Mouse (Mus musculus) mouse embryonic stem cell (cell line): Measurements from ENCODE around the gene Auts2.

Experiments used
- in situ Hi-C, 2 experiments: fragments of 300-500 bp; cut with MboI; formaldehyde crosslinking; loops; 1 replicate in 1 of 2; 3 replicates in 1 of 2; pipeline ENCODE4 v1.14.3; 2019 to 2020; ENCODE audit warnings: low sequenced_read_pairs in 2 of 2, low pct_unique_long_range_greater_than_20kb in 1 of 2, mixed read lengths in 1 of 2; ENCODE audit not compliant: unreplicated experiment in 1 of 2

Auts2 gene

DNA sequence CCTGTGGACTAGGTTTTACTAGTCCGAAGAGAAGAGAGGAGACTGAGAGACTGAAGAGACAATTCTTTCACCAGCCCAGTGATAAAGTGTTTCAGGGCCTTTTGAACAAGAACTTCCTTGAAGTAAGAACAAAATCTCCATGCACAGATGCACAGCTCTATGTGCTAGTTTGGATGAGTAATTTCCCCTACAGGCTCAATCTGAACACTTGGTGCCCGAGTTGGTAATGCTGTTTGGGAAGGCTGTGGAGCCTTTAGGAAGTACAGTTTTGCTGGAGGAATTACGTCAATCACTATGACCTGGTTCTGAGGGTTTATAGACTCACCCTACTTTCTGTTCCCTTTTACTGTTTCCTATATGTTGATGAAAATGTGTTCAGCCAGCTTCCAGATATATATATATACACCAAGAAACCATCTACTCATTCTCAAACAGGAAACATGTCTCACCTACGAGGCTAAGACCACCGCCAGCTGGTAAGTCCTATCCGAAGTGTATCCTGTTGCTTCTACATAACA lies 117.3 kb downstream of the Auts2 start:
- in situ Hi-C loops = no loop called here

DNA sequence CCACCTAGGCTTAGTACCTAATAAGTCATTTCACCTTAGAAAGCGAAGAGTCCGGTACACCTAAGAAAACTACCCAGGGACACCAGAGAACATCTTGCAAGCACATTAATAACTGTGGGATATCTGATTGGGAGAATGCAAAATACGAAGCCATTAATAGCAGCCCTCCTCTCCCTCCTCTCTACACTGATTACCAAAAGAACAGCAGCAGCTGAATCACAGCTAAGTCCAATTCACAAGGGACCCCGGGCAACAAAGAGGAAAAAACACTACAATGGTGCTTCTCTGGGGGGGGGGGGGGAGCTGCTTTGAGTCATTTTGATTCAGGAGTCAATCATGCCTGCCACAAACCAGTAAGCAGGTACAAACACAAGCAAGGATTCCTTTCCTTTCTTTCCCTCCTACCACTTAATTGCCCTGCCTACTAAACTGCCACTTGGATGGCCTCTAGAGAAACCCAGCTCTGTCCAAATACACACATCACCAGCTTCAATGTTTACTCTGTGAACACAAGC lies 132.7 kb downstream of the Auts2 start:
- in situ Hi-C loops = no loop called here

GRCm38 (mm10) chr5:132408892-132409575 lies 134.1 kb downstream of the Auts2 start:
- in situ Hi-C loops = no loop called here

- in situ Hi-C loops = no loop called here
Measured at GRCm38 (mm10) chr5:132400556-132400955, 142.6 kb downstream of the Auts2 start.

GRCm38 (mm10) chr5:132399486-132399885 lies 143.7 kb downstream of the Auts2 start:
- in situ Hi-C loops = no loop called here

DNA sequence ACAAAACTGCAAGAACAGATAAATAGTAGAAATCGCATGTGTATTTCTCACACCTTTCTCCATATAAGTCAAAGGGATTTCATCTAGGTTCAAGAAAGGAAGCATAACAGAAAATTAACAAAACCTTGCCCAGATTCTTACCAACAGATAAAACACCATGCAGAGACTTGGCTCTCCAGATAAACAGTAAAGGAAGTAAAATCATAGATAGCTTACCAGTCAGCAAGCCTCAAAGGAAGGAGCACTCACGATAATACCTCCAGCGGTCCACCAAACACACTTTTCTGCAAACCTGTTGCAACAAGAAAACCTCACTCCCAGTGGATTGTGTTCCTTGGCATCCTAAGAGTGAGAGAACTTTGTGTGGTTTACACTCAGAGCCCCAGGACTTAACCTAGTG lies 147.2 kb downstream of the Auts2 start:
- in situ Hi-C loops = no loop called here

DNA sequence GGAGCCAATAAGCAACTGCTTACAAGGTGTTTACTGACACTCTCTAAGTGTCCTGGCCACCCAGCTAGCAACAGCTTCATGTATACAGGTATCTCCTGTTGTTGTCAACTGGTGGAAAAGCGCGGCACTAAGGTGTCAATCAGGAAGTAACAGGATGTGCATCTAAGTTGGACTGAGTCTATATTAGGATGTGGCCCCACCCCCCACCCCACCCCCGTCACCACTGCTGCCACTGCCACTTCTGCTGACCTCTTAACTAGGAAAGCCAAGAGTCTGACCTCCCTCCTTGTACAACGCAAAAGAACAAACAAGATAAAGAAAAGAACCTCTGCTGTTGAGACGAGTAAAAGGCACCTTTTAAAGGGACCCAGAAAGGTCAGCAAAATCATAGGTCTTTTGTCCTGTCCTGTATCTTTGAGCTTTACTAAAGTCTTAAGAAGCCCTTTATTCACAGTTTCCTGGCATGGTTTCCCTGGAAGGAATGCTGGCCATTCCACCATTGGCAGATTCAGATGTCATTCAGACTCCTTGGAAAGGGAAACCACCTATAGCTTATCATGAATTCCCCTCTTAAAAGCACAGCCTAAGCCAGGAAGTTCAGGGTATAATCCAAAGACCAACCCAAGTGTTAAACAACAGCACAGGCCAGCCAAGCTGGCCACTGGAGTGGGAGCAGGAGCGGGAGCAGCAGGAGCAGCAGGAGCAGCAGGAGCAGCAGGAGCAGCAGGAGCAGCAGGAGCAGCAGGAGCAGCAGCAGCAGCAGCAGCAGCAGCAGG lies 148.2 kb downstream of the Auts2 start:
- in situ Hi-C loops = no loop called here

DNA sequence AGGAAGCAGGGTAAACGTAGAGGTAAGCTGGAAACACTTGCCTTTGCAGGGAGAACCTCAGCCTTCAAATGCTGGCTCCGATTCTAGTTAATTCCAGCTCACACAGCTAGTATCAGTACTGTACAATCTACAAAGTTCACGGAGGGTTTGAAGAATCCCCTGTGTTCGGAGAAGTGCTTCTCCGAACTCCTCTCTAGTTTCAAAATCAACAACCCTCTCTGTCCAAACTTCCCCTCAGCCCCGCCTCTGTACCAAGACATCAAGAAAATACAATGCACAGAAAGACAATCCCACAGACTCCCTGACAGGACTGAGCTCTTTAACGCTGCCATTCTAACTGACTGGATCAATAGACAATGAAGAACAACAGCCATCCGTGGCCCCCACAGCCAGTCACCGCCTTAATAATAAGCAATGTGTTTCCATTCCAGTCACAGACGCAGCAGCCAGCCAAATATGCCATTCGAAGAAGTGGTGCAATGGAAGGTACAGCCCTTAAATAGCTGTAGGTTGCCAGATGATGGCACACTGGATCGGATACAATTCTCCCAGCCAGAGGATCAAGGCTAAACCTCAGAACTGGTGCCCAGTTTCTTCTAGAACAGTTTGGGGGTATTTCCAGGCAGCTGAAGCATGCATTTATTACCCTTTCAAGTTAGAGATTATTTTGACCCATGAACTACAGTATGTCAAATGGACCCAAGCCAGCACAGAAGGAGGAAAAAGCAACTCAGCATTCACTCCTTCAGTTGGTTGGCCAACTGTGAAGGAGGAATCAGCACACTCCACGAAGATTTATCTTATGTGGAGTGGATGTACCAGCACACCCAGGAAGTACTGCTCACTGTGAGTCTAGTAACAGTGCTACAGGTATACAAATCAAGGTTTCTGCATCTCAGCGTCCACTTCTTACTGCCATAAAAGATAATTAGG lies 151.0 kb downstream of the Auts2 start:
- in situ Hi-C loops = no loop called here

DNA sequence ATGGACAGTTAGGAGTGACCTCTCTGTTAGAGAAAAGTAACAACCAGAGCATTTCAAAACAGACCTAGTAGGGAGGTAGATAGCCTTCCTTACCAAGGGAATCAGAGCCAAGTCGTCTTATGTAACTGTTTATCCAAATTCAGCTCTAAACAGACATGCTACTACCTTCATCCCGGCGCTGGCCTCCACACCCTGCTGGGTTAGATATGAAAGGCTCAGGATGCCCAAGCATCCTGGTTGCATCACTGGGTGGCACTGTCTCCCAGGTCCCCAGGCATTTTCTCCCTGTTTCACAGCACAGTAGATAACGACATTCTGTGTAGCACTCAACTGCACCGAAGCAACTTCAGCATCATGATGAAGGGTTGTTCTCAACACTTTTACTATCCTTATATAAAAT lies 154.4 kb downstream of the Auts2 start:
- in situ Hi-C loops = no loop called here

DNA sequence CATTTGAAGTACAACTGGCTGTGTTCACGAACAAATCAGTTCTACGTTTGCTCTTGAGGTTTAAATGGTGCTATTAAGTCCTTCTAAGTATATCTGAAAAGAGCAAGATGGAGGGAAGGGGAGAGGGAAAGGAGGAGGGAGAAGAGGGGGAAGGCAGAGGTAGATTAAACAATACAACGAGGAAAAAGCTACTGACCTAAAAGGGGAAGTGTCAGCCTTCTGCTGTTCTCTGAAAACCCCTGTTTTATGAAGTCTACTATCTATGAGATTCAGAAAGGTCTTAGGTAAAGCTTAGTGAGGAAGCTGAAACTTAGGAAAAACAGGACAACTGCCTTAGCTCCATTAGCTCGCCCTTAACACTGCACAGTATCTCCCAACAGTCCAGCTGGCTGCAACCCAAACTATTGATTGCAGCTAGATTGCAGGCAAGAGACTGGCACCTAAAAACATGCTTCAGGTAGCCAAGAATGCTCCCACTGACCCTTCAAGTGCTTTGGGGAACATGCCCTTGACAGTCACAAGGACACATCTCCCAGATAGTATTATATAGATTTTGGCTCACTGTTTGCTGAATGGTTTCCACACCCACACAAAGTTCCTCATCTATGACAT lies 157.8 kb downstream of the Auts2 start:
- in situ Hi-C loops = no loop called here

DNA sequence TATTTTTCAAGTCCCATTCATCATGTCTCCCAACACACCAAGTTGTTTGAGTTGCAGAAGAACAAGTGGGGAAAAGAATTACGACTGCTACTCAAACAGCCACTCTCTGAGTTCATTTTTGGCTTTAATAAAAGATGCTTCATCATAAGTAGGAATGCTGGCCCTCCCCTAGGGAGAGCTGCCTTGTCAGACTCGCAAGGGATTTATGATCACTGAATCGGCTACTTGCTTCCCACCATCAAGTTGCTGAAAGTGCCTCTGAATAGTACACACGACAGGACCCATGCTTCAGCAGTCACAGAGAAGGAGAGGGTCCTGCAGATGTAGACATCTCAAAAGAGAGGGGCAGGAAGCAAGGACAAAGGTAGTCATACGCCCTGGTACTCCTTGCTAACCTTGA lies 162.9 kb downstream of the Auts2 start:
- in situ Hi-C loops = no loop called here

DNA sequence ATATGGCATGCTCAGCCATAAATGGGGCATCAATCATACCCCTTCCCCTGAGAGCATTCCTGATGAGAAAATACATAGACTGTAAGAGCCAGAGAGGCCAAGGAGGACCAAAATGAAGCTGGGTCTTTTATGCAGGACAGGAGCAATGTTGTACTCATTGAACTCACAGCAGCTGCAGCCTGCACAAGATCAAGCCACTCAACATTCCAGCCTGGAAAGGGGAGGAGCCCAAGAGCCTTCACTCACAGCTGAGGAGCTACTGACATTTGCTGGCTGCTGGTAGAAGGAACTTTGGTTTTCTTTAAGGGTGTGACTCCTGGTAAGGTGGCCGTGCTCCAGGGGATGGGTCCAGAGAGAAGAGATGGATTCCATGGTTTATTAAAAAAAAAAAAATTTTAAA lies 164.2 kb downstream of the Auts2 start:
- in situ Hi-C loops = no loop called here

DNA sequence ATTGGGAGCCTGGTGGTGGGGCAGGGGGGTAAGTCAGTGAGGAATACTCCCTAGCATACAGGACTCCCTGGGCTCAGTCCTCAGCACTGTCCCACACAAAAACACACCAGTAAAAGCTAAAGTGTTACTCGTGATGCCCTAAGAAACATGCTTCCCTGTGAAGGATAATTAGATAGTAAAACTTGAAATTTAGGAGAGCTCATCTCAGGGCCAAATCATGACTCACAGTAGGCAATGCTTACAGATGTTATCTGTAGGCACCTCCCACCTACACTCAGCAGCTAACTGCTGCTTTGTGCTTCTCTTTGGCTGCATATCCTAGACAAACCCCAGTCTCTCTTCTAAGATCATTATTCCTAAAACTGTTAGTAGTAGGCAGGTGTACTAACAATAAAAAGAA lies 168.0 kb downstream of the Auts2 start:
- in situ Hi-C loops = no loop called here

GRCm38 (mm10) chr5:132373471-132374075 lies 169.6 kb downstream of the Auts2 start:
- in situ Hi-C loops = no loop called here

DNA sequence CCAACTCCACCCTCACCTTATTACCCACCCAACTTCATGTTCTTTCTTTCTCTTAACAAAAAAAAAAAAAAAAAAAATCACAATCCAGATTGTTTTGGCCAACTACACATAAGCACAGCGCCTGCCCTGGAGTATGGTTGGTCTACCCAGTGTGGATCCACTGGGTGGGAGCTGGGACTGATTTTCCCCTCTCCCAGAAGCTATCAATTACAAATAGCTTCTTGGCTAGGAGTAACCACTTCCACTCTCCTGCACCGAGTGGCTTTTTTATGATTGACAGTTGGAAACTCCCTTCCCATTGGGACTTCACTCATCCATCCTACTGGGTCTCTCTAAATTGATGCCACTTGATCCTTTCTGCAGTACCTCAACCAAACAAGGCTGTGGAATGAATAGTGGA lies 170.5 kb downstream of the Auts2 start:
- in situ Hi-C loops = no loop called here

GRCm38 (mm10) chr5:132368678-132369088 lies 174.5 kb downstream of the Auts2 start:
- in situ Hi-C loops = no loop called here

DNA sequence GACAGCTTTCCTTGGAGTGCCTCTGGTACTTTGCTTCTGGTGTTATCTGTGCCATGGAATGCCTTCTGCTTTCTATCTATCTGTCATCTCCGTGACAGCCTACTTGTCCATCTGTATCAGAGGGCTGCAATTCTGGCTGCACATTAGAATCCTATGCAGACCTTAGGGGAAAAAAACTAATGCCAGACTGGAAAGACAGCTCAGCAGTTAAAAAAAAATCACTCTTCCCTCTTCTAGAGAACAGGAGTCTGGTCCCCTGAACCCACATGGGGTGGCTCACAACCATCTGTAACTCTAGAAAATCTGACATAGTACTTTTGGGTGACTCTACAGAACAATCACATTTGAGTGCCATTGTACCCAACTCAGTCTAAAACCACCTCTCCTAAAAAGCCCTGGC lies 181.9 kb downstream of the Auts2 start:
- in situ Hi-C loops = no loop called here

DNA sequence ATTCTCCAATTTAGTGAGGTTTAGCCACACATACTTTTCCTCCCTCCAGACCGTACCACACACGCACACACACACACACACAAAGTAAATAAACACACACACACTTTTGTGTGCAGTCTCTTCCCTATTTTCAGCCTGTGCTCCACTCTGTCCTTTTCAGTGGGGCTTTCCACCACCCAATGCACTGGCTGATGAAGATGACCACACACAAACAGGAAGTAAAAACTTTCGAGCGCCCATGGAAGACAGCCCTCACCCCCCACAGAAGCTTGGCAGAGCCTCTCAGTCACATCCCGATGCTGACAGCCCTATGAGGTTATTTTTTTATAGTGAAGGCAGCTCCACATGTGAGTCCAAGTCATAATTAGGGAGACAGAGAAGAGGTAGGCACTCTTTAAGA lies 185.4 kb downstream of the Auts2 start:
- in situ Hi-C loops = no loop called here
